Mouse (Mus musculus): ENCODE measurements at regions not wholly inside any gene's neighbourhood (a gene's known extent, or its start where the extent isn't known, plus 50 kb on each side); places are given as distances from the start of the nearest gene placed in this dataset.
A peak's percentile ranks its signal among the peaks of the same experiment; 100 is the strongest.

DNA sequence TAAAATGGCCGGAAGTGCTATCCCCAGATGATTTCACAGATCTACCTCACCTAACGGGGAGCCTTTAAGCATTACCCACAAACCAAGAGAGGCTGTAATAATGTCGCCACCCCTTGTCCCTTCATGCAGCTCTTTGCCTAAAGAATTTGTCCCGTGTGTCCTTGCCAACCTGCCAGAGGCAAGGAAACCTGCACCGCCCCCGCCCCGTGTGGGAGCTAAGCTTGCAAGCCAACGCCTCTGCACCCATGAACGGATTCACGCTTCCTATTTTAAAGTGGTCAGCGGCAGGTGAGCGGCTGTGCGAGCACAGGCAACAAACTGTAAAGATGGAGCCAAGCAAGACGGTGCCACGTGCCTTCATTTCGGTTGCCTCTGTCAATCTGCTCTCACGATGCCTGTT is 63.1 kb downstream of the Gm11011 start:
- DNase-seq (ENCODE audit: low spot score), result no peak

DNA sequence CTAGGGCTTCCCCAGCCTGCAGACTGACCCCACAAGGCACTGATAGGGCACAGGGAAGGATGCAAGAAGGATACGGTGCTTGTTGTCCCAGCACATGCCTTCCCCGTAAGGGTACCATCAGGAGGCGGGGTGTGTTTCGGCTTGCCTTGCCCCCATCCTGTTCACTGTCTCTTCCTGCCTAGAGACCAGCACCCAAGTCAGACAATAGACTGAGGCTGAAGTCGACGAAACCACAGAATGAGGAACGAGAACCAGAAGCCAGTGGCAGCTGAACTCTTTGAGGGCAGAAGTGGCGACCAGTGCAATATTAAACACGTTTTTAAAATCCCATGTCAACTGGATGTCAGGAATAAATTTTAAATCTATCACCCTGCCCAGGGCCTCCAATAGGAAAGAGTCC is 67.6 kb downstream of the Gm11011 start:
- peak; percentile 3 for DNase-seq (ENCODE audit: low spot score)

- DNase-seq (ENCODE audit: low spot score), result peak; percentile 22
Measured at GRCm38 (mm10) chr2:169515350-169515749, 72.2 kb downstream of the Gm11011 start.

DNA sequence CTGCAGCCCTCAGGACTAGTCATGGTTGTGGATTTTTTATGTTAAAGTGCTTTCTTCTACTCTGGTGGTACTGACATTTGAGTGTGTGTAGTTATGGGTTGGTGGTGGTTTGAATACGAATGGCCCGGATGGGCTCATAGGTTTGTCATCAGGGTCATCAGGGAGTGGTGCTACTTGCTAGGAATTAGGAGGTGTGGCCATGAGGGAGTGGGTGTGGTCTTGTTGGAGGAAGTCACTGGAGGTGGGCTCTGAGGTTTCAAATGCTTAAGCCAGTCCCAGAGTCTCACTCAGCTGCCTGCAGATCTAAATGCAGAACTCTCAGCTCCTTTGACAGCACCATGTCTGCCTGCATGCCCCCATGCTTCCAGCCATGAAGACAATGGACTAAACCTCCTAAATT is 76.8 kb downstream of the Gm11011 start:
- no peak for DNase-seq (ENCODE audit: low spot score)

GRCm38 (mm10) chr2:169509406-169509805 is 78.1 kb downstream of the Gm11011 start:
- no peak for DNase-seq (ENCODE audit: low spot score)

- no peak for DNase-seq (ENCODE audit: low spot score)
Measured at GRCm38 (mm10) chr2:169504416-169505057, 83.0 kb downstream of the Gm11011 start.

GRCm38 (mm10) chr2:169503598-169503958 is 84.0 kb downstream of the Gm11011 start:
- no peak for DNase-seq (ENCODE audit: low spot score)

- no peak for DNase-seq (ENCODE audit: low spot score)
Measured at GRCm38 (mm10) chr2:169502717-169503597, 84.6 kb downstream of the Gm11011 start.

GRCm38 (mm10) chr2:169501736-169502340 is 85.7 kb downstream of the Gm11011 start:
- no peak for DNase-seq (ENCODE audit: low spot score)

DNA sequence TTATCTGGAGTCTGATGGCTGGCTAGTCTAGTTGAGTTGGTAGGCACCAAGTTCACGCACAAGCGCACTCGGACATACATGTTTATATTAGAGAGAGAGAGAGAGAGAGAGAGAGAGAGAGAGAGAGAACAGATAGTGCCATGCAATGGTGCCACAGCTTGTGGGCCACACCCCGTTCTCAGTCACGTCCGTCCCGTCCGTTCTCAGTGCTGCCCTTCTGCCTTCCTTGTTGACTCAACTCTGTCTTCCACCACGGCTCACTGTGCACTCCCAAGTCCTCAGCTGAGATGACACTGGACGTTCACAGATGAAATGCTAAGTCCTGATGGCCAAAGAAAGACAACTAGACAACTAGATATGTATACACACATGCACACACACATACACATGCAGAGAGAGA is 92.2 kb downstream of the Gm11011 start:
- no peak for DNase-seq (ENCODE audit: low spot score)

- no peak for DNase-seq (ENCODE audit: low spot score)
Measured at GRCm38 (mm10) chr2:169494503-169495311, 92.8 kb downstream of the Gm11011 start.

DNA sequence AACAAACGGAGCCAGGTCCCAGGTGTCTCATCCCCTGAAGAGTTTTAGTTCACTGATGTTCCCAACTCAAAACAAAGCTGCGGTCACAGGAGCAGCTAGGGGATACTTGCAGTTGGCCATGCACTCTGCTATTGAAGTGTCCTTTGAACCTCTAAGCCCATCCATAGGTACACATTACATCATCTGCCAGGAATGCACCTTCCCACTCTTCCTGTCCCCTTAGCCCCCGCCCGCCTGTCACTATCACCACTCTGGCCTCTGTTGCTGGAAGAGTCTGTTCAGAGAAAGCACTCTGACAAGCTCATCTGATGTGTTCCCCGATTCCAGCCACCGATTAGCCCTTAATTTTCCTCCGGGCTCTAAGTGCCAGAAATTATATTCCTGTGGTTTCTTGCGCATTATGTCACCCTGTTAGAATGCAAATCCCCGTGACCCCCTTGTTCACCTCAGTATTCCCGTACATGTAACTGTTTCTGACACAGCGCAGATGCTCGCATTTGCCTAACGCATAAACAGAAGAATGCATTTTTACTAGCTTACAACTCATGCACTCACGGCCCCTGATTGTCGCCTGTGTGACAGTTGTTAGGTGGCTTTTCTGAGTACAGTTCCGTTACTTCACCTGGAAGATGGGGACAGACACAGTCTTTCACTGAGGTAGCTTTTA is 93.8 kb downstream of the Gm11011 start:
- DNase-seq (ENCODE audit: low spot score), result no peak

- DNase-seq (ENCODE audit: low spot score), result no peak
Measured at GRCm38 (mm10) chr2:169483934-169484333, 103.6 kb downstream of the Gm11011 start.

- DNase-seq (ENCODE audit: low spot score), result no peak
Measured at GRCm38 (mm10) chr2:169481731-169482465, 105.6 kb downstream of the Gm11011 start.

GRCm38 (mm10) chr2:169474418-169475112 is 113.0 kb downstream of the Gm11011 start:
- no peak for DNase-seq (ENCODE audit: low spot score)

DNA sequence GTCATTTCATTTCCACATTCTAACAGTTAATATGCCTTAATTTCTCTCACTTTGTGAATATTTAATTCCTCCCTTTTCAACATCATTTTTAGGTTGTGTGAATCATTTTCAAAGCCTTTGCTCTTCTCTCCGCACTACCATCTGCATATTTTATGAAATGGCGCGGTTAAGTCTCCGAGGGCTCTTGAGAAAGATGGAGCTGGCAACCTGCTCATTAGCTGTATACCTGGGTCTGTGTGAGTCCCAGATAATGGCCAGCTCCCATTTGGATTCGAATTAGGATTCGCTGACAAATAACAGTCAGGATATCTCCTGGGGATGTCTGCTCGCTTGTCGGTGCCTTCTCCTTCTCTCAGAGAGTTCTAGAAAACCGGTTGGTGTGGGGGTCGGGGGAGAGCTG is 118.0 kb downstream of the Gm11011 start:
- DNase-seq (ENCODE audit: low spot score), result no peak

GRCm38 (mm10) chr2:169467621-169468020 is 119.9 kb downstream of the Gm11011 start:
- no peak for DNase-seq (ENCODE audit: low spot score)

- DNase-seq (ENCODE audit: low spot score), result no peak
Measured at GRCm38 (mm10) chr2:169464106-169464505, 123.4 kb downstream of the Gm11011 start.

GRCm38 (mm10) chr2:169461491-169462039 is 126.0 kb downstream of the Gm11011 start:
- DNase-seq (ENCODE audit: low spot score), result no peak

- DNase-seq (ENCODE audit: low spot score), result no peak
Measured at GRCm38 (mm10) chr2:169452956-169453355, 134.6 kb downstream of the Gm11011 start.
